Mouse (Mus musculus) thymus, adult 2 months (tissue): ENCODE results near the gene Wdr93.

Experiments
- CTCF ChIP-seq: fragments of 200-500 bp; IDR thresholded peaks from 2 replicates; pipeline ENCODE4 v1.5.1; 2012; ENCODE audit warnings: mild to moderate bottlenecking, control low read depth, low read length, moderate library complexity, borderline replicate concordance; ENCODE audit not compliant: control insufficient read depth, poor library complexity, insufficient read depth; ENCODE audit errors: extremely low read depth
- POLR2A ChIP-seq: fragments of 200-500 bp; IDR thresholded peaks from 2 replicates; pipeline ENCODE4 v1.6.1; 2012; ENCODE audit warnings: mild to moderate bottlenecking, low read length, control low read depth, moderate library complexity; ENCODE audit not compliant: control insufficient read depth, poor library complexity, insufficient read depth; ENCODE audit errors: extremely low read depth

GRCm38 (mm10) chr7:79799506-79799905 lies 56.5 kb downstream of the Wdr93 start:
- no peak for TF ChIP-seq CTCF
- no peak for TF ChIP-seq POLR2A
